Mouse (Mus musculus) adrenal gland, postnatal 36 days (tissue): Measurements from ENCODE around the gene Tiprl. TPM values are rescaled to one million over a fixed set of nuclear protein-coding genes. Genes with fewer than 3 reads are reported as not detected.

Source experiments
- DNase-seq, 2 experiments: peaks; one replicate each; pipeline ENCODE4 v3.0.0; 2021; ENCODE audit warnings: mixed read lengths in 1 of 2
- total RNA-seq, 2 experiments: library from RNA; stranded (reverse); gene quantifications; 2 replicates each; pipeline ENCODE4 v1.2.3; 2021

The Tiprl gene
- total RNA-seq, 2 experiments from 2014 or later: 47.9 to 55.5 TPM

- DNase-seq: no peak
These were observed 33.2 kb downstream of the Tiprl start for GRCm38 (mm10) chr1:165203488-165204035.

DNA sequence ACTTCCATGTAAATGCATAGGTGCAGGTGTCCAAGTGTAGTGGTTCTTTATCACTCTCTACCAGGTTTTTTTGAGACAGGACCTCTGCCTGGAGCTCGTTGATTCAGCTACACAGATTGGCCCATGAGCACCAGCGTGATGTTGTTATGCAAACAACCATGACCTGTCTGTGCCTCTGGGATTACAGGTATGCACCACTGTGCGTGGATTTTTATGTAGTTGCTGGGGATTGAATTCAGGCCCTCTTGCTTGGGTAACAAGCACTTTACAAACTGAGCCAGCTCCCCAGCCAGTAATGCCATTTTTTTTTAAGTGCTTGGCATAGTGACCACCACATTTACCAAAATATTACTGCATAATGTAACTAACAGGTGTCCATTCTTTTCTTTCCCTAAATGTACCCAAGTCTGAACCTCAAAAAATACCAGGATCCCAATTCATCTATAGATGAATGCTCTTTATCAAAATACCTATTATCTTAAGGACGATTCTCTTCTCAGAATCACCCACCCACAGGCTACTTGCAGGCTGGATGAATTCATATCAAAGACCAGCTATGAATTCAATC lies 35.3 kb downstream of the Tiprl start:
- no peak for DNase-seq

DNA sequence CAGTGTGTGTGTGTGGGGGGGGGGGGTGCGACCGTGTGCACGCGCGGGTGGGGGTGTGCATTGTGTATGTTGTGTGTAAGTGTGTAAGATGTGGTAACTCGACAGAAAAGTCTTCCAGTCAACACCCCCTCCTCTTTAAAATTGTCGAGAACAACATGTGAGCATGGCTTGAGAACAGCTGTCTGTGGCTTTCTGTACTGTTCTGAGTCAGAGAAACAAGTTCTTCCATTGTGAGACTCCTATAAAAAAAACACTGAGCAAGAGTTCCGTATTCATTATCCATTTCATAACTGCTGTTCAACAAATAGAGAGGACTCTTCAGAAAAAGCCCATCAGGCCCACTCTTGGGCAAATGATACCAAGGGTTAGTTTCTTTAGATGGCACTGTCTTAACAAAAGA lies 36.0 kb downstream of the Tiprl start:
- no peak for DNase-seq

- DNase-seq: peak in 1 of 2 experiments; percentile 44
These were observed 37.2 kb downstream of the Tiprl start for GRCm38 (mm10) chr1:165199639-165200038.

- no peak for DNase-seq
These were observed 37.8 kb downstream of the Tiprl start for GRCm38 (mm10) chr1:165198951-165199350.

DNA sequence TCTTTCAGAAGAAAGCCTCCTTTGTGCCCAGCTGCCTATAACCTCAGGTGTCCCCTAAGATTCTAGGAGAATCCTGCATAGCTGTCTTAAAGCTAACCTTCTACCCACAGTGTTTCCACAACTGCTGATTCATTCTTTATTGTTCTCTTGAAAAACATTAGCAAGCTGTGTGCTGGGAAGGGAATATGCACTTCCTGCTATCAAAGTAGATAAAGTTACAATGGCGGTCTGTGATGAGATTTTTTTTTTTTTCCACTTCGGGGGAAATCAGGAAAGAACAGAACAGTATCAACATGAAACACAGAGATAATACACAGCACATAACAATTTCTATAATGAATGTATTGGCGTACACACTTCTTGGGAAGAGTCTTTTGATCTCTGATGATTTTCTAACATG lies 38.9 kb downstream of the Tiprl start:
- DNase-seq: no peak

DNA sequence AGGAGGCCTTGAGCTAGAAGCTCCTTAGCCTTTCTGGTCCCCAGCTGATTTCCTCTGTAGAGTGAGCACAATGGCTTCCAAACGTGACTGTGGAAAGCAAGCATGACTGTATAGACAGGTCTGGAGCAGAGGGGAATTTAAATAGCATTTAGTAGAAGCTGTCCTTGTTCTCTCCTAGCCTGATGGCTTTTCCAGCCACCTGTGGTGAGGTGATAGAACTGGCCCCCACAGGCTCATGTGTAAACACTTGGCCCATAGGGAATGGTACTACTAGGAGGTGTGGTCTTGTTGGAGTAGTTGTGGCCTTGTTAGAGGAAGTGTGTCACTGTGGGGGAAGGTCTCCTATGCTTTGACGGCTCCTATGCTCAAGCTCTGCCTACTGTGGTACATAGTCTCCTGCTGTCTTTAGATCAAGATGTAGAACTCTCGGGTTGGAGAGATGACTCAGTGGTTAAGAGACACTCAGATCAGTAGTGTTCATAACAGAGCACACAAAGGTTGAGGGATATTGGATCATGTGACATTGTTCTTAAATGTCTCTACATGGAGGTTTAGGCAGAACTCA lies 41.3 kb downstream of the Tiprl start:
- no peak for DNase-seq

DNA sequence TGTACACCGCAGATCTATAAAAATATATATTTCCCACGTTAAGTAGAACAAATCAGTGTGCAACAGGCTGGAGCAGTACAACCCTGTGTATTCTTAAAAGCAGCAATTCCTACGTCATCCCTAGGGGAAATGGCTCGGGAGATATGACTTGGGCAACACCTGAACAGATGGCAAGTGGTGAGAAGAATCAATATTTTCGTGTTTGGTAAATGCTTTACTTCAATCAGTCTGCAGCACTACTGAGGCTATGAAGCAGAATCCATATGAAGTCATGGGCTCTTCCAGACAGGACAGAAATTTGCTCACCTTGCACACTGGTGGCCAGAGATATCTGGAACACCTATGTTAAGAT lies 42.2 kb downstream of the Tiprl start:
- DNase-seq: no peak

DNA sequence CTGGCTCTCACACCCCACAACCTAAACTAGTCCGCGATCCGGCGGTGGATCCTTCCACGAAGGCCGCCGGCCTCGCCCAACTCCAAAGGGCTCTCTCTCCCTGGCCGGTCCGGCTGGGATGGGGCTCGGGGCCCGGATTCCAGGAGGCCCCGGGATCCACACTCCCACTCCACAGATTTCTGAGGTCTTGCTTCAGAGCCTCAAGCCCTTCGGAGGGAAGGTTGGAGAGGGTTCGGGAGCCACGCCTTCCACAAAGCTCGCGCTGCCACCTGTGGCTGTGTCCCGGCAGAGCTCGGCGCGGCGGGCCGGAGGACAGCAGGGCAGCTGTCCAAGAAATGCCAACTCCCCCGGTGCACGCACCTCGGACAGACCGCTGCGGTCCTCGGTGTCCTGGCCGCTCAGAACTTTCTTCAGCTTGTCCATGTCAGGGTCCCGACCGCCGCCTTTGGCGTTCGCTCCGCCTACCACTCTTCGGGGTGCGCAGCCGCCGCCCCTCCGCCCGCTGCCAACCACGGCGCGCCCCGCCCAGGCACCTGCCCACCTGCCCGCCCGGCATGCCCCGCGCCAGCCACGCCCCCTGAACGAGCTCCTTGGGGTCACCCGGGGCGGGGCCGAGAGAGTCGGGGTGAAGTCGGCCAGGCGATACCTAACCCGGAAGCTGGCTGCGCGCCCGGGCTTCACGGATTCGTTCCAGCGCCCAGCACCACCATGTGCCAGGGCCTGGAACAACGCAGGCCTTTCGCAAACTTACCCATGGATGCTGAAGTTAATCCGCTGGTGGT lies 42.7 kb downstream of the Tiprl start, which contains the start of gene Sft2d2:
Gene Sft2d2, minus strand, starts transcription at position 559 of the 782 bp plus-strand sequence.
- DNase-seq: peak; percentile 96 to 98

DNA sequence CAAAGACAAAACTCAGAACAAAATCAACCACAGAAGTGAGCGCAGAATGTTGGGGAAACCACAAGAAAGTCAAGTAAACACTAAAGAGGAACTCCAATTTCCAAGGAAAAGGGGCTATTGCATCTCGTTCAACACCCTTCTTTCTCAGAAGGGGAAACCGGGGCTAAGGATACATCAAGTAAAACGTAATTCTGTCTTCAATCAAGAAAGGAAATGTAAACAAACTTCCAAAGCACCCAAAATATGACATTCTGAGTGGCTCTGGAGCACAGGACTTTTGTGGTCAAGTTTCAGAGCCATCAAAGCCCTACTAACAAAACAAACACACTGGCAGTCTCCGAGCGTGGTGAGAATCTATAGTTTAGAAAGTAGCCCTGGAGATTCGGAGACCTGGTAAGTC lies 43.4 kb downstream of the Tiprl start:
- DNase-seq: no peak

- no peak for DNase-seq
These were observed 44.0 kb downstream of the Tiprl start for GRCm38 (mm10) chr1:165192714-165193264.

GRCm38 (mm10) chr1:165192102-165192501 lies 44.7 kb downstream of the Tiprl start:
- DNase-seq: no peak

DNA sequence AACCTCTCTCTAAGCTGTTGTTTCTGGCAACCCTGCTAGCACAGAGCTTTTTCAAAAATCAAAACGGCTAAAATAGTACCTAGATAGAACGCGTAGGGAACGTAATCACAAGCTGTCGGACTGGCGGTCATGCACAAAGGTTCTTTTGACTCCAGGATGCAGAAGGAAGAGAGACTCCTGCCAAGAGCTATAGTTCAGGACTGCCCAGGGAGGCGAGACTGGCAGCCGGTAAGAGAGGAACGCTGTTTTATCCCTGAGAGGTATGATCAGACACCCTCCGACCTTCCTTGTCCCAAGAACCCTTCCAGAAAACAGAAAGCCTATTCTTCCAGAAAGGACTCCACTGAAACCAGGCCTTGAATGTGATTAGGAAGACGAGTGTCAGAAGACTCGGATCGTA lies 45.2 kb downstream of the Tiprl start:
- DNase-seq: no peak

- no peak for DNase-seq
These were observed 46.1 kb downstream of the Tiprl start for GRCm38 (mm10) chr1:165190571-165191273.

DNA sequence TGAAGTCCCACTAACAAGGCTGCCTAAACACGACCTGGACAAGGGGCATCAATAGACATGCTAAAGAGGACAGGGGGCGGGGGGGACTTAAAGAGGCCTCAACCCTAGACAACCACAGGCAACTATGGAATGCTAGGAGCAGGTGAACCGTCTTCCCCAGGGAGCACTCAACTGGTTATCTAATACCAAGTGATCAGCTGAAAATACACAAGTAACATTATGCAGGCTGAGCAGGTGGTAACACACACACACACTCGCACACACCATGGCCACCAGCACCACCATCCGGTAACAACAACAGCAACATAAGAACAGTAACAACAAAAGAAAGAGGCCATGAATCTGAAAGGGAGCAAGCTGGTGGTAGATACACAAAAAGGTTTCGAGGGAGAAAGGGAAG lies 46.7 kb downstream of the Tiprl start:
- DNase-seq: no peak

- no peak for DNase-seq
These were observed 47.8 kb downstream of the Tiprl start for GRCm38 (mm10) chr1:165188806-165189580.

DNA sequence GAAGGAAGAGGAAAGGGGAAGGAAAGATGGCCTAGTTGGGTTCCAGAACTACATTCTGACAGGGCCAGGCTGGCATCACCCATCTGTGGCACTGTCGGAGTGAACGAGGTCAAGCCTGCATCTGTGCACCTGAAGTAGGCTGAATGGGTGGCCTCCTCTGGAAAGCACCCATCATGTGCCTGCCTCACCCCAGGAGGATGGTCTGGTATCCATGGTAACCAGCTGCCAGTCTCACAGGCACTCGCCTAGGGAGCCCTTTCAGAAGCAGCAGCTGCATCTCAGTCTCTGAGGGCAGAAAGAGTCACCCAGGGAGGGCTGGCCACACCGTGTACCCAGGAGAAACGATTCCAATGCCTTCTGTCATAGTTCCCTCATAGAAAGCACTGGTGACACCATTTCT lies 49.4 kb downstream of the Tiprl start:
- DNase-seq: no peak

DNA sequence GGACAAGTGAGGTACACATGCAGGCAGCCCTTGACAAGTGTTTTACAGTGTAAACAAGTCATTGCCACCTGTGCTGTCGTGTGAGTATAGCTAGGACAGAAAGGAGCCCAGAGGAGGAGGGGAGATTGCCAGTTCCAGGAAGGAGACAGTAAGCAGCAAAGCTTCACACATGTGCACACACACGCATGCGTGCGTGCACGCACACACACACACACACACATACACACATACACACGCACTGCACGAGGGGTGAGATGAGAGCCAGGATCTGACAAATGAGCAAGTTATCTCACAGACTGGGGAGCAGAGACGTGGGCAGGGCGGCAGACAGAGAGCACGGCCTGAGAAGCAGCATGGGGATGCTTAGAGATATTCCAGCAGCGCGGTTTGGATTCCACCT lies 50.3 kb downstream of the Tiprl start:
- DNase-seq: no peak

DNA sequence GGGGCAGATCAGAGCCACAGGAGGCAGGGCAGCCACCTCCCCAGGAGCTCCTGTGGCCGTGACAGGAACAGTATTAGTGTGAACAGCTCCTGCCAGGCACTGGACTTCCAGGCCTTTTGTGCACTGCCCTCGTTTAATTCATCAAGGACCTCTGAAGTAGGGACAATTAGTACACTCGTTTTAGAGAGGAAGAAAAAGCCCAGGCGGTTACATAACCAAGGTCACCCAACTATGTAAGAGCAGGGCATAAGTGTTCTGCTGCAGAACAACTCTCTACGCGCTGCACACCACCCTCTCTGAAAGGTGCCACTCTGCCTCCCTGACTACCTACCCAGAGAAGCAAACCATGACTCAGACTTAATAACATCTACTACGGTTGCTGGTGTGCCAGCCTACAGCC lies 51.7 kb downstream of the Tiprl start:
- DNase-seq: peak; percentile 22 to 43

GRCm38 (mm10) chr1:165184178-165184577 lies 52.6 kb downstream of the Tiprl start:
- no peak for DNase-seq

DNA sequence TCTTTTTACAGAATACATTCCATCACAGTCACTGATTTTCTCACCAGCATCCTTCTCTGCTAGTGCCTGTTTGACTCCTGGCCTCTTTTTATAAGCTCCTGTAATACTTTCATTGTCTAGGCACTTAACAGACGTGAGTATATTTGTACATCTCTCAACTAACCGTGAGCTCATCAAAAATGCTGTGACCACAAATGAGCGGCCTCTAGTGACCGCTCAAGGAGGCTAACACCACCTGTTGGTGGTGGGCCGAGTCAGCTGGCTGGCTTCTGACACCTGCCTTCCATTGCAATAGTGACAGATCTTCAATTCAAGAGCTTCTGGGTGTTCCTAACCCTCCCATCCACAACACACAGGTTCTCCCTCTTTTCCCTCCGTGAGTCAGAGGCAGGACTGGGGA lies 53.4 kb downstream of the Tiprl start:
- DNase-seq: no peak

DNA sequence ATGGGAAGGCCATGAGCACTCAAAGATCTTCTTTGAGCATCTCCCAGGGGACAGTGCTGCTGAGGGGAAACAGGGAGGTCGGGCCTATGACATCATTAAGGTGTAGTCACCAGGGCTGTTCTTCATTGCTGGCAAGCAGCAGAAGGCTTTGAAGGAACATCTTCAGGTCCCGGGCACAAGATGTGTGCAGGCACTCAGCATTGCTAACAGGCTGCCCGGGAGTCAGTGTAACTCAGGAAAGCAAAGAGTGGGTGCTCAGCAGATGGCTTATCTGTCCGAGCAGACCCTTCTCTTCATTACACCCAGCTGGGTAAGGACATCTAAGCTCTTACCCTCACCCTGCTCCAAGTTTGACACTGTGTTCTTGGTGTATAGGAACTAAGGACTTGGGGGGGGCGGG lies 57.5 kb downstream of the Tiprl start:
- no peak for DNase-seq
